Mouse (Mus musculus) stomach, embryonic 14.5 days (tissue): Measurements from ENCODE around the gene Vps45. TPM values are rescaled to one million over a fixed set of nuclear protein-coding genes. Genes with fewer than 3 reads are reported as not detected.

ENCODE experiments used
- ATAC-seq: fragments of 200-750 bp; cut with Nextera tagmentation; 2 replicates; pipeline ENCODE4 v1.8.0; 2017; ENCODE audit warnings: low read depth, moderate TSS enrichment; ENCODE audit not compliant: insufficient number of reproducible peaks, insufficient read depth, low FRiP score
- H3K27ac ChIP-seq: fragments of 300-500 bp; sonication (generic); 2 replicates; pipeline ENCODE4 v1.5.1; 2014; ENCODE audit warnings: mild to moderate bottlenecking, low read length, moderate library complexity, mixed read lengths
- H3K27me3 ChIP-seq: fragments of 300-500 bp; sonication (generic); 2 replicates; pipeline ENCODE4 v1.6.1; 2014; ENCODE audit warnings: low read length, control low read depth, mixed read lengths; ENCODE audit not compliant: control insufficient read depth, insufficient read depth
- H3K36me3 ChIP-seq: fragments of 300-500 bp; sonication (generic); 2 replicates; pipeline ENCODE4 v1.6.1; 2014; ENCODE audit warnings: mild to moderate bottlenecking, control low read depth, low read length, moderate library complexity, mixed read lengths; ENCODE audit not compliant: control insufficient read depth, insufficient read depth
- H3K4me1 ChIP-seq: fragments of 300-500 bp; sonication (generic); 2 replicates; pipeline ENCODE4 v1.6.1; 2014; ENCODE audit warnings: low read length, control low read depth, mixed read lengths; ENCODE audit not compliant: control insufficient read depth, insufficient read depth
- H3K4me2 ChIP-seq: fragments of 300-500 bp; sonication (generic); replicated peaks from 2 replicates; pipeline ENCODE4 v1.6.1; 2014; ENCODE audit warnings: low read depth, low read length, control low read depth
- H3K4me3 ChIP-seq: fragments of 300-500 bp; sonication (generic); 2 replicates; pipeline ENCODE4 v1.5.1; 2014; ENCODE audit warnings: low read depth, low read length, control low read depth
- H3K9ac ChIP-seq: fragments of 300-500 bp; sonication (generic); replicated peaks from 2 replicates; pipeline ENCODE4 v1.6.1; 2014; ENCODE audit warnings: low read depth, mild to moderate bottlenecking, control low read depth, low read length, moderate library complexity, mixed read lengths
- H3K9me3 ChIP-seq: fragments of 300-500 bp; sonication (generic); 2 replicates; pipeline ENCODE4 v1.6.1; 2016; ENCODE audit warnings: low read depth, low read length, control low read depth; ENCODE audit not compliant: control insufficient read depth
- WGBS: fragments of 180-500 bp; shearing (Covaris S2); extraction: QIAGEN DNeasy Blood & Tissue Kit; methylation state at CpG from one replicate; pipeline ENCODE4 v1.1.7; 2014; 5-methylcytosine and 5-hydroxymethylcytosine counted together
- polyA plus RNA-seq: library from polyadenylated mRNA; unstranded; fragments of >200 nt; fragmentation: Nextera tagmentation; extraction: Ambion mirVana; gene quantifications from 2 replicates; pipeline ENCODE4 v1.2.1, GENCODE M21; 2014

Gene Vps45
- polyA plus RNA-seq, 1 experiment from 2014 or later = 22.5 TPM

DNA sequence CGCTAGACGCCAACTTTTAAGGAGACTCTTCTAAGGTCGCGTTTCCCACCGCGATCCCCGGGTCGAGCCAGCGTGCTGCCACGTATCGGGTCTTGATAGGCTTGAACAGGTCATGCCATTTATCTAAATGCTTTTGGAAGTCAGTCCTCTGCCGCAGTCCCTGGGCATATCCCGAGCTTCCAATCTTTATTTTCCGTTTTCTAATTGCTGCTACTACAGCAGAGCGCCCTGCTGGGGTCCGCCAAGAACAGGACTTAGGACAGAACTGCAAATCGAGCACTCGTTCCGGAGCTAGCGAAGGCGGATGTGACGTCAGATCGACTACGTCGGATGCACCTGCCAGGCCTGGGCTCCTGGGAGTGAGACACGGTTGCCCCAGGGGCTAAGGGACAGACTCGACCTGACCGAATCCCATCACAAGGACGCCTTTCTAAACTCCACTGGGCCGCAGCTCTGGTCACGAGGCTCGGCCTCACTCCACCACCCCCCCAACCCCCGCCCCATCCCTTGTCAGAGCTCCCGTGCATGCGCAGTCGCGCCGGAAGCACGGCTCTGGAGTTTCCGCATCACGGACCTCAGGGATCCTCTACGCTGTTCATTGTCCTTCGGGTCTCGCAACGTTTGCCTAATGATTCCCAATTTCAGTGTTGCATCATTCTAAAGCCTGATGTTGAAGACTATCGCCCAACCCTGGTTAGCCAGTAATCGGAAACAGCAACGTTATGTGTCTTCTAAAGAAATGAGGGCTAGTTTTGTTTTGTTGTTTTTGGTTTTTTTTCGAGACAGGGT, 107.3 kb downstream of the Vps45 start:
- peak overlapping the region; percentile 47 for H3K4me3 ChIP-seq
- peak; percentile 93 for ATAC-seq
- H3K9ac ChIP-seq = peak overlapping the region; percentile 52
- peak overlapping the region; percentile 71 for H3K4me2 ChIP-seq
- peak overlapping the region; percentile 89 for H3K27ac ChIP-seq
- no peaks in the 10 kb centered on the region for H3K27me3 ChIP-seq
- 2% methylated on average over 49 of the region's 49 CpGs for WGBS
- H3K9me3 ChIP-seq = no peaks in the 10 kb centered on the region
- H3K36me3 ChIP-seq = peaks cover 6% of the 10 kb centered on the region; the same call in 1 of the 2 replicates
- H3K4me1 ChIP-seq = no peaks in the 10 kb centered on the region

Other genes with a start within 250 kb of the Vps45 start
- gene Rprd2, start 239.6 kb downstream of the Vps45 start, polyA plus RNA-seq = 24.8 and 24.9 TPM in 2 replicates
- gene Prpf3, start 202.6 kb downstream of the Vps45 start, polyA plus RNA-seq = 54.2 and 55.5 TPM in 2 replicates
- gene Mrps21, start 186.9 kb downstream of the Vps45 start, polyA plus RNA-seq = 339 and 352 TPM in 2 replicates
- 5.3 and 5.6 TPM in 2 replicates for gene Ciart, start 176.2 kb downstream of the Vps45 start, polyA plus RNA-seq
- gene BC028528, start 166.5 kb downstream of the Vps45 start, polyA plus RNA-seq = 26.7 and 28.0 TPM in 2 replicates
- 32.7 and 40.2 TPM in 2 replicates for gene Aph1a, start 164.5 kb downstream of the Vps45 start, polyA plus RNA-seq
- 2.9 and 3.3 TPM in 2 replicates for gene Car14, start 153.8 kb downstream of the Vps45 start, polyA plus RNA-seq
- gene Anp32e, start 129.2 kb downstream of the Vps45 start, polyA plus RNA-seq = 54.2 and 61.7 TPM in 2 replicates
- gene Plekho1, start 62.5 kb downstream of the Vps45 start, polyA plus RNA-seq = 31.3 and 36.3 TPM in 2 replicates
- gene Otud7b, start 46.1 kb upstream of the Vps45 start, polyA plus RNA-seq = 13.9 and 16.2 TPM in 2 replicates
- gene Mtmr11, start 103.5 kb upstream of the Vps45 start, polyA plus RNA-seq = 20.8 and 24.6 TPM in 2 replicates
- 161 and 166 TPM in 2 replicates for gene Sf3b4, start 113.9 kb upstream of the Vps45 start, polyA plus RNA-seq
- gene Sv2a, start 122.7 kb upstream of the Vps45 start, polyA plus RNA-seq = 5.7 and 6.5 TPM in 2 replicates
- 52.7 and 61.3 TPM in 2 replicates for gene Bola1, start 161.2 kb upstream of the Vps45 start, polyA plus RNA-seq
- gene Hist2h2ab, start 161.4 kb upstream of the Vps45 start, polyA plus RNA-seq = 1.6 and 2.6 TPM in 2 replicates
- gene Hist2h2ac, start 162.4 kb upstream of the Vps45 start, polyA plus RNA-seq = 7.6 and 8.8 TPM in 2 replicates
- 9.7 and 9.8 TPM in 2 replicates for gene Hist2h2be, start 162.7 kb upstream of the Vps45 start, polyA plus RNA-seq
- gene Hist2h3c2, start 180.7 kb upstream of the Vps45 start, polyA plus RNA-seq = 4.9 and 6.2 TPM in 2 replicates
- 54.1 and 54.7 TPM in 2 replicates for gene Hist2h2aa2, start 181.8 kb upstream of the Vps45 start, polyA plus RNA-seq
- gene Hist2h2aa1, start 187.0 kb upstream of the Vps45 start, polyA plus RNA-seq = 12.3 and 17.2 TPM in 2 replicates
- gene Hist2h3c1, start 188.2 kb upstream of the Vps45 start, polyA plus RNA-seq = 1.4 and 3.0 TPM in 2 replicates
- gene Hist2h4, start 204.8 kb upstream of the Vps45 start, polyA plus RNA-seq = 9.6 and 15.0 TPM in 2 replicates
- gene Hist2h3b, start 210.2 kb upstream of the Vps45 start, polyA plus RNA-seq = 68.9 and 80.2 TPM in 2 replicates
- gene Hist2h2bb, start 211.3 kb upstream of the Vps45 start, polyA plus RNA-seq = 20.5 and 23.7 TPM in 2 replicates
- gene Fcgr1, start 235.5 kb upstream of the Vps45 start, polyA plus RNA-seq = 3.0 and 3.8 TPM in 2 replicates